Mouse (Mus musculus) lung, postnatal 25 days (tissue): ENCODE measurements around the gene Lyve1.

Experiments used
- DNase-seq: peaks from one replicate; pipeline ENCODE4 v3.0.0; 2022; ENCODE audit warnings: low spot score

Gene Lyve1

GRCm38 (mm10) chr7:110809585-110810557, 53.2 kb downstream of the Lyve1 start:
- no peak for DNase-seq

- no peak for DNase-seq
Measured at GRCm38 (mm10) chr7:110808962-110809361, 54.1 kb downstream of the Lyve1 start.

GRCm38 (mm10) chr7:110807460-110808030, 55.5 kb downstream of the Lyve1 start:
- DNase-seq: no peak

GRCm38 (mm10) chr7:110804266-110804665, 58.8 kb downstream of the Lyve1 start:
- DNase-seq: peak; percentile 58

GRCm38 (mm10) chr7:110803131-110803530, 59.9 kb downstream of the Lyve1 start:
- DNase-seq: no peak

GRCm38 (mm10) chr7:110801028-110801427, 62.0 kb downstream of the Lyve1 start:
- peak; percentile 84 for DNase-seq
